Mouse (Mus musculus) lung, embryonic 14.5 days (tissue): Measurements from ENCODE around the gene Tectb. TPM values are rescaled to one million over a fixed set of nuclear protein-coding genes. Genes with fewer than 3 reads are reported as not detected.
"Not testable (repeated sequence)": the region's sequence is repeated elsewhere in the genome, so short reads cannot be mapped to it uniquely, and the experiment has no call there.

Experiments used
- ATAC-seq: fragments of 200-750 bp; cut with Nextera tagmentation; 2 replicates; pipeline ENCODE4 v1.8.0; 2017; ENCODE audit warnings: mild to moderate bottlenecking, moderate TSS enrichment, moderate library complexity; ENCODE audit not compliant: insufficient read depth
- DNase-seq: peaks from one replicate; pipeline ENCODE4 v3.0.0-alpha.2; 2015
- H3K27ac ChIP-seq: fragments of 300-500 bp; sonication (generic); 2 replicates; pipeline ENCODE4 v1.5.1; 2014; ENCODE audit warnings: low read depth, mild to moderate bottlenecking, moderate library complexity
- H3K27me3 ChIP-seq: fragments of 300-500 bp; sonication (generic); 2 replicates; pipeline ENCODE4 v1.6.1; 2014; ENCODE audit warnings: low read length, control low read depth; ENCODE audit not compliant: insufficient read depth
- H3K36me3 ChIP-seq: fragments of 300-500 bp; sonication (generic); 2 replicates; pipeline ENCODE4 v1.6.1; 2014; ENCODE audit warnings: control low read depth; ENCODE audit not compliant: insufficient read depth
- H3K4me1 ChIP-seq: fragments of 300-500 bp; sonication (generic); 2 replicates; pipeline ENCODE4 v1.6.1; 2014; ENCODE audit warnings: antibody characterized with exemption, control low read depth; ENCODE audit not compliant: insufficient read depth
- H3K4me2 ChIP-seq: fragments of 300-500 bp; sonication (generic); 2 replicates; pipeline ENCODE4 v1.6.1; 2014; ENCODE audit warnings: mild to moderate bottlenecking
- H3K4me3 ChIP-seq: fragments of 300-500 bp; sonication (generic); 2 replicates; pipeline ENCODE4 v1.5.1; 2014; ENCODE audit warnings: low read depth, low read length
- H3K9ac ChIP-seq: fragments of 300-500 bp; sonication (generic); 2 replicates; pipeline ENCODE4 v1.6.1; 2014
- H3K9me3 ChIP-seq: fragments of 300-500 bp; sonication (generic); 2 replicates; pipeline ENCODE4 v1.6.1; 2016; ENCODE audit warnings: low read depth, low read length, control low read depth
- CTCF ChIP-seq: IDR thresholded peaks from 2 replicates; pipeline ENCODE4 v1.5.1; 2016; ENCODE audit warnings: antibody characterized with exemption, low read depth
- WGBS: fragments of 180-500 bp; shearing (Covaris S2); extraction: QIAGEN DNeasy Blood & Tissue Kit; methylation state at CpG from one replicate; pipeline ENCODE4 v1.1.7; 2014; 5-methylcytosine and 5-hydroxymethylcytosine counted together
- polyA plus RNA-seq: library from polyadenylated mRNA; unstranded; fragments of >200 nt; fragmentation: Nextera tagmentation; extraction: Ambion mirVana; gene quantifications from 2 replicates; pipeline ENCODE4 v1.2.1, GENCODE M21; 2014

Tectb gene
- polyA plus RNA-seq, 1 experiment from 2014 or later, result not detected

DNA sequence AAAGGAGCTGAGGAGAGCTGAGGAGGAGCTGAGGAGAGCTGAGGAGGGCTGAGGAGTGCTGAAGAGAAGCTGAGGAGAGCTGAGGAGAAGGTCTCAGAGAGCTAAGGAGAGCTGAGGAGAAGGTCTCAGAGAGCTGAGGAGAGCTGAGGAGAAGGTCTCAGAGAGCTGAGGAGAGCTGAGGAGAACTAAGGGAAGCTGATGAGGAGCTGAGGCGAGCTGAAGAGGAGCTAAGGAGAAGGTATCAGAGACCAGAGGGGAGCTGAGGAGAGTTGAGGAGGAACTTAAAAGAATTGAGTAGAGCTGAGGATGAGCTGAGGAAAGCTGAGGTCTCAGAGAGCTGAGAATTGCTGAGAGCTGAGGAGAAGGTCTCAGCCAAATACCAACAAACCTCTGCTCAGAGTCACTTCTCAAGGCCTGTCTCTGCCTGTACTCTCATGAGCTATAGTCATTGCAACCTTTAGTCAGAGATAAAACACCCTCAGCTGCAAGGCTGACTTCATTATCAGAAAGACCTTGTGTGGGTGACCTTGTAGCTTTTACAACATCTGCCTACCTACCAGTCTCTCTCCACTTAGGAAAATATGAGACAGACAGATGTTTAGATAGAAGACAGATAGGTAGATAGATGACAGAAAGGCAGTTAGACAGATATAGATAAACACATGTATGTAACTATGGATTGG is 15.2 kb upstream of the Tectb start:
- 88% methylated on average over 1 of the region's 1 CpGs for WGBS
- TF ChIP-seq CTCF, result no peak
- ATAC-seq, result no peak
- Histone ChIP-seq H3K9ac (no peak overlapping the region), H3K4me2 (no peak overlapping the region), H3K4me3 (no peak overlapping the region), H3K27me3 (0 out of 2 replicates have a peak, but pooled peaks cover 4% of the 10 kb centered on the region), H3K36me3 (no peaks in the 10 kb centered on the region), H3K27ac (no peak overlapping the region), H3K9me3 (0 out of 2 replicates have a peak, but pooled peaks cover 3% of the 10 kb centered on the region), H3K4me1 (no peaks in the 10 kb centered on the region)
- no peak for DNase-seq

- Histone ChIP-seq H3K36me3 (no peaks in the 10 kb centered on the region), H3K9ac (no peak overlapping the region), H3K4me3 (no peak overlapping the region), H3K27me3 (no peaks in the 10 kb centered on the region), H3K27ac (no peak overlapping the region), H3K4me2 (no peak overlapping the region), H3K4me1 (no peaks in the 10 kb centered on the region), H3K9me3 (0 out of 2 replicates have a peak, but pooled peaks cover 3% of the 10 kb centered on the region)
- WGBS, result 64% methylated on average over 4 of the region's 4 CpGs
- DNase-seq (no peak), ATAC-seq (no peak)
- TF ChIP-seq CTCF, result no peak
These were observed 14.6 kb upstream of the Tectb start for GRCm38 (mm10) chr19:55165954-55166353.

GRCm38 (mm10) chr19:55166741-55167140 is 13.8 kb upstream of the Tectb start:
- Histone ChIP-seq H3K27me3 (no peaks in the 10 kb centered on the region), H3K4me2 (no peak overlapping the region), H3K4me1 (no peaks in the 10 kb centered on the region), H3K9me3 (0 out of 2 replicates have a peak, but pooled peaks cover 3% of the 10 kb centered on the region), H3K27ac (no peak overlapping the region), H3K4me3 (no peak overlapping the region), H3K36me3 (no peaks in the 10 kb centered on the region), H3K9ac (no peak overlapping the region)
- ATAC-seq (no peak), DNase-seq (no peak)
- TF ChIP-seq CTCF, result no peak
- 74% methylated on average over 2 of the region's 2 CpGs for WGBS

DNA sequence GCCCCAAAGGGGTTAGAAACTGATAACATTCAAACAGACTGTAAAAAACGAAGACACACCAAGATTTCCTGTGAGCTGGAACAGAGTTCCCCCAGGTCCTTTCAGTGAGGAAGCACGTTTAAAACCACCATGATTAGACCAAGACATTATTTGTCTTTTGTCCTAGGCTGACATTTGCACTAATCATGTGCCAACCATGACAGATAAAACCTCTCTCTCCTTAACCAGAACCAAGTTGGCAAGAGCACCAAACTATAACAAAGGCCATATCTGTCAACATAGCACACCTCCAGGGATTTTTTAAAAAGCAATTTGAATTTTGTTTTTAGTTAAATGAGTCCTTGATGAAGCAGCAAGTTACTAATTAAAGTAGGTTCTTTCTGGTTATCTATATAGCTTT is 12.8 kb upstream of the Tectb start:
- DNase-seq, result no peak
- H3K4me3 ChIP-seq, result no peak overlapping the region
- H3K9ac ChIP-seq, result no peak overlapping the region
- TF ChIP-seq CTCF, result no peak
- 45% methylated on average over 2 of the region's 2 CpGs for WGBS
- H3K27me3 ChIP-seq, result no peaks in the 10 kb centered on the region
- no peak for ATAC-seq
- H3K4me2 ChIP-seq, result no peak overlapping the region
- no peak overlapping the region for H3K27ac ChIP-seq
- H3K36me3 ChIP-seq, result no peaks in the 10 kb centered on the region
- H3K9me3 ChIP-seq, result 0 out of 2 replicates have a peak, but pooled peaks cover 3% of the 10 kb centered on the region
- no peaks in the 10 kb centered on the region for H3K4me1 ChIP-seq

- no peak overlapping the region for H3K4me3 ChIP-seq
- peak; percentile 71 for ATAC-seq
These were observed 12.2 kb upstream of the Tectb start for GRCm38 (mm10) chr19:55168360-55168759.

DNA sequence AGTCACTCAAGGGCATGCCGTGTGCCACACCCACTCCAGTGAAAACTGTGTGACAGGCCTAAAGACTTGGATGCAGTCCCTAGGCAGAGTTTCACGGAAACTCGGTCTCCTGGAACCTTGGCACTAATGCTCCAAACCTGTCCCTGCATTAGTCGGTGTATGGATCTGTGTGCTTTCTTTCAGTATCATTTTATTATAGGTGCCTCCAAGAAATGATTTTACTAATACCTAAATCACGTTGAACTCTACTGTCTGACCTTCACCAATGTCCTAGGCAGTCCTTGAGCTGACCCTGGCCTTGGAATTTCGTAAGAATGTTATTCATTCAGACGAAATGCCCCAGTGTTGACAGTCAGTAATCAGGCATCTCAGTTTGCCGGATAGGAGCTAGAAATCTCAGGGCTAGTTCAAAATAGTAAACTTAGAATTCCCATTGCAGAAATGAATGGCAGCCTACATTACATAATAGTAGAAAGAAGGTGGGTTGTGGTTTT is 11.2 kb upstream of the Tectb start:
- H3K9me3 ChIP-seq, H3K27ac ChIP-seq, H3K4me3 ChIP-seq, H3K27me3 ChIP-seq, H3K4me2 ChIP-seq, DNase-seq, H3K36me3 ChIP-seq, H3K9ac ChIP-seq, H3K4me1 ChIP-seq, ATAC-seq: not testable (repeated sequence)
- WGBS, result 86% methylated on average over 8 of the region's 8 CpGs

More at GRCm38 (mm10) chr19:55168360-55168759, 12.2 kb upstream of the Tectb start:
- Histone ChIP-seq H3K4me2 (no peak overlapping the region), H3K9me3 (0 out of 2 replicates have a peak, but pooled peaks cover 3% of the 10 kb centered on the region), H3K27me3 (no peaks in the 10 kb centered on the region), H3K36me3 (no peaks in the 10 kb centered on the region), H3K9ac (no peak overlapping the region), H3K27ac (0 out of 2 replicates have a peak overlapping the region, but pooled peaks have one; percentile 1), H3K4me1 (no peaks in the 10 kb centered on the region)
- no peak for TF ChIP-seq CTCF
- 19% methylated on average over 6 of the region's 6 CpGs for WGBS
- DNase-seq, result peak; percentile 86

DNA sequence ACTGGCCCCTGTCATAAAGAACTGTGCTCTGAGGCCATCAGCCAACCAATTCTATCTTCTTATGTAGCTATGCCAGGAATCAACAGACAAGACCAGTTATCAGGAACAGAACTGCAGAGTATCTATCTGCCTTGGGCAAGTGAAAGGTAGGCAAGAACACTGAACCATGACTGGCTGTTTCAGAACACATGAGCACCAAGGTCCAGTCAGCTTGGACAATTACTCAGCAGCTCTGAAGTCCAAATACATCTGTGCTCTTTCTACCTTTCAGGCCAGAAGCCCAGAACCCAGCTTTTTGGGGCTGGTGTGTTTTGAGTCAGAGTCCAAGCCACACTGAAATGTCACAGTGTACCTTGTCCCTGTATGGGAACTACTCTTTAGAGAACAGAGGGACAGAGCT is 10.1 kb upstream of the Tectb start:
- Histone ChIP-seq H3K27me3 (no peaks in the 10 kb centered on the region), H3K4me2 (no peak overlapping the region), H3K36me3 (no peaks in the 10 kb centered on the region), H3K4me1 (no peaks in the 10 kb centered on the region), H3K9me3 (0 out of 2 replicates have a peak, but pooled peaks cover 3% of the 10 kb centered on the region), H3K4me3 (no peak overlapping the region), H3K27ac (no peak overlapping the region), H3K9ac (no peak overlapping the region)
- ATAC-seq, result no peak
- TF ChIP-seq CTCF, result no peak
- DNase-seq, result no peak
